Mouse (Mus musculus) forebrain, embryonic 13.5 days (tissue): ENCODE results near the gene Wnt1. TPM values are rescaled to one million over a fixed set of nuclear protein-coding genes. Genes with fewer than 3 reads are reported as not detected.

Source experiments
- ATAC-seq: fragments of 200-750 bp; cut with Nextera tagmentation; 2 replicates; pipeline ENCODE4 v1.8.0; 2017
- H3K27ac ChIP-seq: fragments of 300-500 bp; sonication (generic); 2 replicates; pipeline ENCODE4 v1.5.1; 2015; ENCODE audit warnings: inconsistent platforms, mild to moderate bottlenecking, moderate library complexity
- H3K27me3 ChIP-seq: fragments of 300-500 bp; sonication (generic); 2 replicates; pipeline ENCODE4 v1.6.1; 2015; ENCODE audit warnings: mild to moderate bottlenecking, inconsistent platforms
- H3K36me3 ChIP-seq: fragments of 300-500 bp; sonication (generic); 2 replicates; pipeline ENCODE4 v1.6.1; 2015; ENCODE audit warnings: mild to moderate bottlenecking, inconsistent platforms; ENCODE audit not compliant: poor library complexity, severe bottlenecking
- H3K4me1 ChIP-seq: fragments of 300-500 bp; sonication (generic); 2 replicates; pipeline ENCODE4 v1.6.1; 2015; ENCODE audit warnings: inconsistent platforms
- H3K4me2 ChIP-seq: fragments of 300-500 bp; sonication (generic); 2 replicates; pipeline ENCODE4 v1.6.1; 2015; ENCODE audit warnings: inconsistent platforms, mild to moderate bottlenecking, moderate library complexity
- H3K4me3 ChIP-seq: fragments of 300-500 bp; sonication (generic); 2 replicates; pipeline ENCODE4 v1.5.1; 2015; ENCODE audit warnings: mild to moderate bottlenecking, inconsistent platforms
- H3K9ac ChIP-seq: fragments of 300-500 bp; sonication (generic); 2 replicates; pipeline ENCODE4 v1.6.1; 2015; ENCODE audit warnings: mild to moderate bottlenecking, inconsistent platforms
- H3K9me3 ChIP-seq: fragments of 300-500 bp; sonication (generic); replicated peaks from 2 replicates; pipeline ENCODE4 v1.6.1; 2016; ENCODE audit warnings: inconsistent platforms
- WGBS: fragments of 180-500 bp; shearing (Covaris S2); methylation state at CpG from one replicate; pipeline ENCODE4 v1.1.7; 2015; 5-methylcytosine and 5-hydroxymethylcytosine counted together
- polyA plus RNA-seq: library from polyadenylated mRNA; unstranded; fragments of >200 nt; fragmentation: Nextera tagmentation; extraction: Ambion mirVana; gene quantifications from 2 replicates; pipeline ENCODE4 v1.2.1, GENCODE M21; 2015

Gene Wnt1
- polyA plus RNA-seq, 1 experiment from 2014 or later, result not detected

DNA sequence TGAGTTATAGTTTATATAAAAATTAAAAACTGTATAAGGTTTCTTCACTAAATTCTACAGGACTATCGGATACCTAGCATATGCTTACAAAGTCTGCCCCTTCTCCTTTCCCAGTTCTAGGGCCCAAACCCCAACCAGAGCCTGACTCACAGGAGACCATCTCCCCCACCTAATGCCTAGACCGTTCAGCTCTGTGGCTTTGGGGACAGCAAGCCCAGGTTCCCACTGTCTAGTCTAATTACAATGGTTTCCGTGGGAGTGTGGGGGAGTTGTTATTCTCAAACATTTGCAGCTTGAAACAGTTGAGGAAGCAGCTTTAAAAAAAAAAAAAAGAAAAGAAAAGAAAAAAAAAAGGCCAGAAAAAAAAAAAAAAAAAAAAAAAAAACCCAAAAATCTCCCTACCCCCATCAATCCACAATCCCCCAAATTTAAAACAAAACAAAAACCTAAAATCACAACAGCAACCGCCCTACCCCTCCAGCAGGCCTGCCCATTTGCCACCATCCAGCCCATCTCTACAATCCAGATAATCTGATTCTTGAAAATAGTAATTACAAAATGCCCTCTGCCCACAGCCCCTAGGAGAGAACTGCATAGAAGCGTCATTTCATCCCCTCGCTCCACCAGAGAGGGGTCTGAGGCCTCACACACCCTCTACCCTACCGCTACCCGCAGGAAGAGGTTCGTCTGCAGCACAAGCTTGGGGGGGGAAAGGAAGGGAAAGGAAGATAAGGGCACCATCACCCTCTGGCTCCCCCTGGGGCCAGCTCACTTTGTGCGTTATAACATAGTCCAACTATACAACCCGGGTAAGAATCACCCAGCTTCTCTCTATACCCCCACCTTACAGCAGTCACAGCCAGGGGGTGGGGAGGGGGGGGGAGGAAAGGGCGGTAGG lies 42.8 kb downstream of the Wnt1 start:
- Histone ChIP-seq H3K9ac (no peak overlapping the region), H3K27ac (0 out of 2 replicates have a peak overlapping the region, but pooled peaks have one; percentile 76), H3K4me1 (peaks cover 9% of the 10 kb centered on the region), H3K4me3 (no peak overlapping the region), H3K4me2 (peak overlapping the region; percentile 78; the same call in 1 of the 2 replicates), H3K27me3 (no peaks in the 10 kb centered on the region), H3K9me3 (no peaks in the 10 kb centered on the region), H3K36me3 (peaks cover 48% of the 10 kb centered on the region)
- WGBS, result 62% methylated on average over 12 of the region's 12 CpGs
- ATAC-seq, result no peak

DNA sequence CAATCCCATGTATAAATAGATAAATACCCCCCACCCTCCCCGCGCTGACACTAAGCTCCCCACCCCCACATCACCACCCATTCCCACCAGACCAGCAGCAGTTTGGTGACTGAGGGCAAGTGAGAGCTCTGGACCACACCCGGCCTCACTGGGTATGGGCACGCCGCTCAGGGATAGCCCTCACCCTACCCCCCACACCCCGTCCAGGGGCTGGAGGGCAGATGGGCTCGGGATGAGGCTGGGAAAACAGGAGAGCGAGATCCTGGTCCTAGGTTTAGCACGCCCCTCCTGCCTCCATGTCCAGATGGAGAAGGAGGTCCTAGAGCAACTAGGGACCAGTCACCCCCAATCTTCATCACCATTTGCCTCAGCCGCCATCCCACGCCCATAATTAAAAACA lies 43.6 kb downstream of the Wnt1 start:
- H3K27ac ChIP-seq, result no peak overlapping the region
- WGBS, result 89% methylated on average over 11 of the region's 11 CpGs
- H3K4me1 ChIP-seq, result peaks cover 9% of the 10 kb centered on the region
- H3K36me3 ChIP-seq, result peaks cover 57% of the 10 kb centered on the region
- no peak overlapping the region for H3K9ac ChIP-seq
- H3K9me3 ChIP-seq, result no peaks in the 10 kb centered on the region
- ATAC-seq, result no peak
- H3K27me3 ChIP-seq, result no peaks in the 10 kb centered on the region
- H3K4me2 ChIP-seq, result no peak overlapping the region
- H3K4me3 ChIP-seq, result no peak overlapping the region

DNA sequence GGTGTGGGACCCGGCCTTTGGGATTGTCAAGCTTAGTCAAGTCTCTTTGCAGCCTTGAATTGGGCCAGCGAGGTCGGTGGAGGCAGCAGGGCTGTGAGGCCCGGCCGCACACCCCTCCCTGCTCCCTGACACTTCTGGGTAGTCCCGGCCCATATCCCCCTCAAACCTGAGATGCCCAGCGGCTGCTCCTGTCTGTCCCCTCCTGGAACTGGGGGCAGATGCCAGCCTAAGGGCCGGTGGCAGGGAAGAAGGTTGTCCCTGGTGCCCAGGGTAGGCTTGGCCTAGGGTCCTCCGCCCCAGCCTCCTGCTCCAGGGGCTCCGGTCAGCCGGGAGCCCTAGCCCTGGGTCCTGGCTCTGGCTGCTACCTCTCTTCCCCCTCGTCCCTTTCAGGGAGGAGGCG lies 44.4 kb downstream of the Wnt1 start:
- Histone ChIP-seq H3K9me3 (no peaks in the 10 kb centered on the region), H3K9ac (no peak overlapping the region), H3K4me3 (no peak overlapping the region), H3K4me1 (peaks cover 9% of the 10 kb centered on the region), H3K4me2 (no peak overlapping the region), H3K27ac (no peak overlapping the region), H3K36me3 (peaks cover 65% of the 10 kb centered on the region), H3K27me3 (no peaks in the 10 kb centered on the region)
- 87% methylated on average over 13 of the region's 13 CpGs for WGBS
- no peak for ATAC-seq

DNA sequence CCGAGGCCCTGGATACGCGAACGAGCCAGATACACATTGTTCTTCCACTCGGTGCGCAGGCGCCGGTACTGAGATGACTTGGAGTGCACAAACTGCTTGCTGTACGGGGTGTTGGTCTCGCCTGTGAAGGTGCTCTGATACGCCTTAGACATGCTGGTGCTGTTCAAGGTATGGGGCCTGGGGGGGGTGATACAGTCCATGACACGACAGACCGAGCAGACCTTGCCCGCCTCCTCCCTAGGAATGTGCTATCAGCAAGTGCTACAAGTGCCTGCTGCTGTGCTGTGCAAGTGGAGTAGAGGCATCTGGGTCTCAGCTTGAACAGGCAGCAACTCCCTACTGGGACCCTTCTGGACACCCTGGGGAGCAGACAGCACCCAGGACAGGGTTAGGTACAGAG lies 45.6 kb downstream of the Wnt1 start:
- no peak for ATAC-seq
- H3K9me3 ChIP-seq, result no peaks in the 10 kb centered on the region
- WGBS, result 93% methylated on average over 14 of the region's 14 CpGs
- H3K27me3 ChIP-seq, result no peaks in the 10 kb centered on the region
- no peak overlapping the region for H3K4me3 ChIP-seq
- H3K4me2 ChIP-seq, result no peak overlapping the region
- H3K4me1 ChIP-seq, result peaks cover 3% of the 10 kb centered on the region; the same call in 1 of the 2 replicates
- H3K27ac ChIP-seq, result no peak overlapping the region
- H3K9ac ChIP-seq, result no peak overlapping the region
- peaks cover 77% of the 10 kb centered on the region for H3K36me3 ChIP-seq

DNA sequence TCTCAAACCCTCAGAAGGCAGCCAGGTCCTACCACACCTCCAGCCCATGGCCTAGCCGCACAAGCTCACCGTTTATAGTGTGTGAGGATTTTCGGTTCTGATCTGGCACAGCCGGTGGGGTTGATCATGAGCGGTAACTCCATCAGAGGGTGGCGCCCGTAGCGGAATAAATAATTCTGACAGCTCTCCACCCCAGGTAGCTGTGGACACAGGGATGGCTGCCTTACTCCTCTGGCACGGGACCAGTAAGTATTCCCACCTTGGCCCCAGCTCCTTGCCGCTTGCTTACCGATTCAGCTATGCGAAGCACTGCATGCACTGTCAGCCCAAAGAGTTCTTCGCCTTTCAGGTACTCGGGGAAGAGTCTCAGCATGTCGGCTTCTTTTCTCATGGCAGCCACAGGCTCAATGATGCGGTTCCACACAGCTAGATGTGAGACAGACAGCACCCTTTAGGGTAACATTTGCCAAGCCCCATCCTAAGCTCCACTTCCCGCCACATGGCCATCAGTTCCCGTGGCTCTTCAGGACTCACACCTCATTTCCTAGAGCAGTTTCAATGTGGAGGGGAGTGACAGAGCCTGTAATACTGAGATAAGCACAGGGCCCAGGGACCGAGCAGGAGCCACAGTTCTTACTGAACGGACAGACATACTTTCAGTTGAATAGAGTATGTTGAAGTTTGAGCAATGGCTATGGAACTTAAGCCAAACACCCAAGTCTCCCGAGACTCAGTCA lies 47.5 kb downstream of the Wnt1 start:
- H3K9ac ChIP-seq, result no peak overlapping the region
- H3K4me3 ChIP-seq, result no peak overlapping the region
- no peaks in the 10 kb centered on the region for H3K4me1 ChIP-seq
- 95% methylated on average over 21 of the region's 21 CpGs for WGBS
- ATAC-seq, result no peak
- H3K4me2 ChIP-seq, result no peak overlapping the region
- peaks cover 96% of the 10 kb centered on the region for H3K36me3 ChIP-seq
- no peak overlapping the region for H3K27ac ChIP-seq
- no peaks in the 10 kb centered on the region for H3K27me3 ChIP-seq
- no peaks in the 10 kb centered on the region for H3K9me3 ChIP-seq

DNA sequence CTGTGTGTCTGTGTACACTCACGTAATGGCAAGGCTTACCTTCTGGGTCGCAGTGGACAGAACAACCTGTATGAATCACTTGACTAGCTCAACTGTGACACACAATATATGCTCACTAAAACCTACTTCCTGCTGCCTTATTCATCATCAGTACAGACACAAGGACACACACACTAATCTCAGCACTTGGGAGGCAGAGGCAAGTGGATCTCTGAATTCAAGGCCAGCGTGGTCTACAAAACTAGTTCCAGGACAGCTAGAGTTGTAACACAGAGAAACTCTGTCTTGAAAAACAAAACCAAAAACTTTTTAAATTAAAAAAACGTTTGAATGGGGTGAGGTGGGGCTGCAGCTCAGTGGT lies 48.1 kb downstream of the Wnt1 start:
- Histone ChIP-seq H3K9me3 (no peaks in the 10 kb centered on the region), H3K27ac (no peak overlapping the region), H3K4me3 (no peak overlapping the region), H3K27me3 (no peaks in the 10 kb centered on the region), H3K4me2 (no peak overlapping the region), H3K4me1 (no peaks in the 10 kb centered on the region), H3K9ac (no peak overlapping the region), H3K36me3 (peaks cover 99% of the 10 kb centered on the region)
- 81% methylated on average over 4 of the region's 4 CpGs for WGBS
- no peak for ATAC-seq

DNA sequence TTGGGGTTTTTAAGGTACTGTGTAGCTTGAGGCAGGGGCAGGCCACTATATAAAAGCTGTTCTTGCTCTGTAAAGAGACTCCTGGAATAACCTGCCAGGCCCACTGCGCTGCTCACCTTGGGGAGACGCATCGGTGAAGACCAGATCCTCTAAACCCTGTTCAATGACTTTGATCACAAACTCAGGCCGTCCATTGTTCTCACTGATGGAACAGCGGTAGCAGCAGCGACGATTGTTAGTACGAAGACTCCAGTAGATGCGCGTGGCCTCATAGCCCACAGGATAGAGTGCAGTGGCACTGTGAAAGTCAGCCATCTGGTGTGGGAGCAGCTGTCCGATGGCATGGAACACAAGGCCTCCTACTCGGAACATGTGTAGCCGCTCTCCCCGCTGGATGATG lies 49.5 kb downstream of the Wnt1 start:
- H3K27ac ChIP-seq, result no peak overlapping the region
- WGBS, result 93% methylated on average over 14 of the region's 14 CpGs
- H3K4me1 ChIP-seq, result no peaks in the 10 kb centered on the region
- no peak overlapping the region for H3K9ac ChIP-seq
- H3K27me3 ChIP-seq, result no peaks in the 10 kb centered on the region
- H3K4me3 ChIP-seq, result no peak overlapping the region
- no peaks in the 10 kb centered on the region for H3K9me3 ChIP-seq
- no peak for ATAC-seq
- no peak overlapping the region for H3K4me2 ChIP-seq
- H3K36me3 ChIP-seq, result peaks cover 100% of the 10 kb centered on the region

DNA sequence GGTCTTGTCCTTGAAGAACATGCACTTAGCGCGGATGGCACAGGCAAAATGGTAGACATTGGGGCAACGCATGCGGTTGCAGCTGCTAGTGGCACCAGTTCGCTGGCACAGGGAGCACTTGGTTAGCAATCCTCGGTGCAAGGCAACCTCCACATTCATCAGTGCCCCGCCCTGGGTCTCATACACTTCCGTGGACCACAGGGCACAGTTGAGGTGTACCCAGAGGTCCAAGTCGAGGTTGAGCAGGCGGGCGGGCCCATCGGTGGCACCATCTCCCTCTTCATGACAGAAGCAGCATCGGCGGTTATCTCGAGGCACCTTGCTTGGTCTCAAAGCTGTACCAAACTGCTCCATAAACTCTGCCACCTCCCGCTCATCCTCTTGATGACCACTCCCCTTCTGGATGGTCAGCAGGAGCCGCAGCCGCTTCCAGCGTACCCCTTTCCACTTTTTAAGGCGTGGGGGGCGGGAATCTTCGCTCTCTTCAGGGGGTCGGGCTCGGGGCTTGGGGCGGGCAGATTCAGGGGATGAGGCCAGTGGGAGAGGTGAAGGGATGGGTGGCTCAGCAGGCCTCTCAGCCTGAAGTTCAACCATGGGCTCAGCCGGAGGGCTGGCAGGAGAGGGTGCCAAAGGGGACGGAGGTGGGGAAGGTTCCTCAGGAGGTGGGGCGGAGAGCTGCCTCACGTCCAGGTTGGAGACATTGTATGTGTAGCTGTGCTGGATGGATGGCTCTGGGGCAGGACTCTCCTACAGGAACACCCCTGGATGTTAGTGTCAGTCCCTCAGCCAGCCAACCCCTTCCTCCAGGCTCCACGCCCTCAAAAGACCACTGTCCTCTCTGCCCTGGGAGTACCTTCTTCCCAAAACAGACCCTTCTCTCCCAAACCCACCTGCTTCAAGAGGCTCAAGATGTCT lies 50.3 kb downstream of the Wnt1 start:
- H3K36me3 ChIP-seq, result peaks cover 100% of the 10 kb centered on the region
- 96% methylated on average over 29 of the region's 30 CpGs for WGBS
- no peaks in the 10 kb centered on the region for H3K9me3 ChIP-seq
- H3K9ac ChIP-seq, result no peak overlapping the region
- no peaks in the 10 kb centered on the region for H3K4me1 ChIP-seq
- ATAC-seq, result no peak
- H3K4me2 ChIP-seq, result no peak overlapping the region
- H3K27ac ChIP-seq, result no peak overlapping the region
- H3K27me3 ChIP-seq, result no peaks in the 10 kb centered on the region
- no peak overlapping the region for H3K4me3 ChIP-seq

Other genes starting within 250 kb of the Wnt1 start
- 63.6 and 68.1 TPM in 2 replicates for gene Ccnt1, start 218.9 kb upstream of the Wnt1 start, polyA plus RNA-seq
- not detected in 2 replicates for gene 4930415O20Rik, start 218.9 kb upstream of the Wnt1 start, polyA plus RNA-seq
- gene Adcy6, start 179.8 kb upstream of the Wnt1 start, polyA plus RNA-seq, result 8.9 and 10.3 TPM in 2 replicates
- gene Cacnb3, start 159.0 kb upstream of the Wnt1 start, polyA plus RNA-seq, result 82.1 and 94.8 TPM in 2 replicates
- 32.5 and 33.3 TPM in 2 replicates for gene Ddx23, start 127.0 kb upstream of the Wnt1 start, polyA plus RNA-seq
- 6.3 and 7.0 TPM in 2 replicates for gene Rnd1, start 112.4 kb upstream of the Wnt1 start, polyA plus RNA-seq
- 2.1 TPM in 2 replicates for gene Ccdc65, start 81.7 kb upstream of the Wnt1 start, polyA plus RNA-seq
- gene Fkbp11, start 61.7 kb upstream of the Wnt1 start, polyA plus RNA-seq, result 3.0 and 4.9 TPM in 2 replicates
- 49.2 and 55.1 TPM in 2 replicates for gene Arf3, start 26.6 kb upstream of the Wnt1 start, polyA plus RNA-seq
- gene Wnt10b, start 11.7 kb upstream of the Wnt1 start, polyA plus RNA-seq, result not detected in 2 replicates
- 0.05 and 0.15 TPM in 2 replicates for gene Ddn, start 19.6 kb downstream of the Wnt1 start, polyA plus RNA-seq
- 95.9 and 99.4 TPM in 2 replicates for gene Prkag1, start 41.7 kb downstream of the Wnt1 start, polyA plus RNA-seq
- 13.7 and 14.3 TPM in 2 replicates for gene Kmt2d, start 81.3 kb downstream of the Wnt1 start, polyA plus RNA-seq
- 31.7 and 33.0 TPM in 2 replicates for gene Rhebl1, start 104.7 kb downstream of the Wnt1 start, polyA plus RNA-seq
- 0.22 and 0.28 TPM in 2 replicates for gene Dhh, start 108.7 kb downstream of the Wnt1 start, polyA plus RNA-seq
- 39.8 and 47.1 TPM in 2 replicates for gene Lmbr1l, start 128.4 kb downstream of the Wnt1 start, polyA plus RNA-seq
- 1,607 and 1,715 TPM in 2 replicates for gene Tuba1b, start 144.7 kb downstream of the Wnt1 start, polyA plus RNA-seq
- gene Gm49450, start 163.7 kb downstream of the Wnt1 start, polyA plus RNA-seq, result not detected in 2 replicates
- gene Tuba1a, start 163.8 kb downstream of the Wnt1 start, polyA plus RNA-seq, result 10,586 and 11,102 TPM in 2 replicates
- gene Tuba1c, start 240.0 kb downstream of the Wnt1 start, polyA plus RNA-seq, result 97.6 and 102 TPM in 2 replicates